In the genomic region with DNA sequence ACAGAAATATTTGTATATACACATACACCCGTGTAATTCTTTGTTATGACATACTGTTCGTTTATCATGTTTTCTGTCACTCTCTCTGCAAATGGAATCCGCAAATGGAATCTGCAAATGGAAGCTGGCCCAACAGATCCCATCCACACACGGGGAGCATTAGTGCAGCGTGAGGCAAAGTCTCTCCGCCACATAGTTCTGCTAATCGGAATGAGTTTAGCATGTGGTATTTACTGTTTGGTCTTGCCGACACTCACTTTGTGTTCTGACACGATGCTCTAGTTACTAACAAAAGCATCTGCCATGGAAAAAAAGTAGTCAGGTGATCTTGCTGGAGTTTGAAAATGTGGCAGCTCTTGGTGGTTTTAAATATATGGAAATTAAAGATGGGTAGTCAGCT, we compare ENCODE assay signal across 13 mouse cellular contexts.
A peak's percentile ranks its signal among the peaks of the same experiment; 100 is the strongest.
DNase-seq lines count a peak whose midpoint lies in the region; ATAC-seq and TF ChIP-seq lines count a peak whose summit lies in the region.
"Had no signal": no experiment of that assay in that cellular context is flagged by ENCODE, and none has a peak within 500 bp of the region (broad histone marks: within the 10 kb centered on the region; RNA-seq: fewer than 3 reads in every experiment).

No protein-coding gene starts in this region.

- H3K4me3 ChIP-seq in heart, embryonic 12.5 days: no peak overlapping the region
- no peak overlapping the region for H3K4me3 ChIP-seq in lung, embryonic 16.5 days (ENCODE audit: low read length)
- H3K4me3 ChIP-seq in lung, postnatal 0 days (ENCODE audit: low read depth, low read length): no peak overlapping the region
- no peak overlapping the region for H3K4me3 ChIP-seq in embryonic fibroblast, embryonic 13.5 days (ENCODE audit: insufficient read depth, low read length)
- H3K4me3 ChIP-seq in stomach, postnatal 0 days (ENCODE audit: low read depth, low read length): no peak overlapping the region
- H3K4me3 ChIP-seq: hindbrain, embryonic 10.5 days had no signal

- no peak for TF ChIP-seq CTCF in lung, postnatal 0 days (IDR thresholded peaks at IDR 0.05)
- no peak for TF ChIP-seq CTCF in embryonic fibroblast, embryonic 13.5 days (IDR thresholded peaks at IDR 0.05; ENCODE audit: borderline replicate concordance, insufficient read depth, low read length)
- no peak for TF ChIP-seq CTCF in stomach, postnatal 0 days (IDR thresholded peaks at IDR 0.05; ENCODE audit: low read depth)

- H3K4me2 ChIP-seq in heart, embryonic 12.5 days: peak overlapping the region; percentile 35
- peak overlapping the region; percentile 29 for H3K4me2 ChIP-seq in lung, embryonic 16.5 days (ENCODE audit: low read depth, low read length)
- H3K4me2 ChIP-seq in lung, postnatal 0 days (replicated peaks; ENCODE audit: low read depth, low read length): no peak overlapping the region
- no peak overlapping the region for H3K4me2 ChIP-seq in stomach, postnatal 0 days (replicated peaks; ENCODE audit: low read depth)
- H3K4me2 ChIP-seq: liver, embryonic 11.5 days had no signal

- no peak for DNase-seq in heart, postnatal 4 days
- no peak for DNase-seq in lung, postnatal 0 days (ENCODE audit: low spot score)
- no peak for DNase-seq in stomach, postnatal 0 days (ENCODE audit: low spot score)
- DNase-seq: cerebellum, adult 8-10 months; kidney, postnatal 25 days; right cerebral cortex, postnatal 14 days; thymus, postnatal 25 days had no signal

- H3K27me3 ChIP-seq in heart, embryonic 12.5 days (replicated peaks): no peaks in the 10 kb centered on the region
- H3K27me3 ChIP-seq in lung, embryonic 16.5 days (ENCODE audit: control insufficient read depth, insufficient read depth, low read depth, low read length): no peaks in the 10 kb centered on the region
- H3K27me3 ChIP-seq in lung, postnatal 0 days (replicated peaks; ENCODE audit: insufficient read depth, low read length): no peaks in the 10 kb centered on the region
- H3K27me3 ChIP-seq in stomach, postnatal 0 days (ENCODE audit: control insufficient read depth, insufficient read depth, low read length): no peaks in the 10 kb centered on the region

- H3K4me1 ChIP-seq in heart, embryonic 12.5 days (replicated peaks): peaks cover 10% of the 10 kb centered on the region
- H3K4me1 ChIP-seq in lung, embryonic 16.5 days (replicated peaks; ENCODE audit: control insufficient read depth, insufficient read depth, low read length): peaks cover 15% of the 10 kb centered on the region
- H3K4me1 ChIP-seq in lung, postnatal 0 days (ENCODE audit: insufficient read depth, low read depth, low read length): no peaks in the 10 kb centered on the region
- H3K4me1 ChIP-seq in embryonic fibroblast, embryonic 13.5 days (ENCODE audit: control insufficient read depth, insufficient read depth, low read length): peaks cover 21% of the 10 kb centered on the region
- H3K4me1 ChIP-seq in stomach, postnatal 0 days (replicated peaks; ENCODE audit: control insufficient read depth, insufficient read depth): no peaks in the 10 kb centered on the region

- H3K27ac ChIP-seq in heart, embryonic 12.5 days (ENCODE audit: poor library complexity, severe bottlenecking): no peak overlapping the region
- peak overlapping the region; percentile 80 for H3K27ac ChIP-seq in lung, embryonic 16.5 days (ENCODE audit: low read length)
- H3K27ac ChIP-seq in lung, postnatal 0 days (ENCODE audit: low read length): no peak overlapping the region
- H3K27ac ChIP-seq in embryonic fibroblast, embryonic 13.5 days (ENCODE audit: insufficient read depth, low read length): peak overlapping the region; percentile 23; the same call in 1 of the 2 replicates
- H3K27ac ChIP-seq in stomach, postnatal 0 days (replicated peaks): 0 out of 2 replicates have a peak overlapping the region, but pooled peaks have one; percentile 13

- no peak for ATAC-seq in heart, embryonic 12.5 days (ENCODE audit: insufficient number of reproducible peaks, low FRiP score)
- no peak for ATAC-seq in lung, embryonic 16.5 days (ENCODE audit: low read depth)
- no peak for ATAC-seq in lung, postnatal 0 days
- ATAC-seq in stomach, postnatal 0 days (ENCODE audit: low FRiP score, low TSS enrichment): no peak
- no peak for ATAC-seq in megakaryocyte-erythroid progenitor cell, adult 5-6 weeks (replicated peaks; ENCODE audit: low FRiP score, low TSS enrichment, poor library complexity, severe bottlenecking)

- H3K36me3 ChIP-seq in heart, embryonic 12.5 days: no peaks in the 10 kb centered on the region
- H3K36me3 ChIP-seq in lung, embryonic 16.5 days (ENCODE audit: control insufficient read depth, insufficient read depth, low read length): no peaks in the 10 kb centered on the region
- H3K36me3 ChIP-seq in lung, postnatal 0 days (ENCODE audit: insufficient read depth, low read length): no peaks in the 10 kb centered on the region
- no peaks in the 10 kb centered on the region for H3K36me3 ChIP-seq in stomach, postnatal 0 days (ENCODE audit: control insufficient read depth, insufficient read depth, low read length)
- H3K36me3 ChIP-seq: hindbrain, embryonic 10.5 days had no signal

- WGBS in heart, embryonic 12.5 days: 76% methylated on average over 9 of the region's 9 CpGs
- WGBS in lung, embryonic 16.5 days: 41% methylated on average over 9 of the region's 9 CpGs
- WGBS in lung, postnatal 0 days: 44% methylated on average over 9 of the region's 9 CpGs
- WGBS in stomach, postnatal 0 days: 37% methylated on average over 9 of the region's 9 CpGs

- TF ChIP-seq POLR2A in embryonic fibroblast, embryonic 13.5 days (IDR thresholded peaks at IDR 0.05; ENCODE audit: low read depth, low read length): no peak

- no peak overlapping the region for H3K9ac ChIP-seq in heart, embryonic 12.5 days
- H3K9ac ChIP-seq in lung, embryonic 16.5 days (ENCODE audit: low read length): peak overlapping the region; percentile 31; the same call in 1 of the 2 replicates
- H3K9ac ChIP-seq in lung, postnatal 0 days (replicated peaks; ENCODE audit: low read depth): no peak overlapping the region
- H3K9ac ChIP-seq in stomach, postnatal 0 days (ENCODE audit: low read length): no peak overlapping the region

- no peak for TF ChIP-seq EP300 in lung, postnatal 0 days (IDR thresholded peaks at IDR 0.05)
- no peak for TF ChIP-seq EP300 in stomach, postnatal 0 days (optimal IDR thresholded peaks at IDR 0.05)

- H3K9me3 ChIP-seq in heart, embryonic 12.5 days (replicated peaks): no peaks in the 10 kb centered on the region
- no peaks in the 10 kb centered on the region for H3K9me3 ChIP-seq in lung, embryonic 16.5 days (ENCODE audit: control insufficient read depth, low read length)
- no peaks in the 10 kb centered on the region for H3K9me3 ChIP-seq in lung, postnatal 0 days (ENCODE audit: low read length)
- no peaks in the 10 kb centered on the region for H3K9me3 ChIP-seq in stomach, postnatal 0 days (ENCODE audit: control insufficient read depth, low read length)
- H3K9me3 ChIP-seq: hindbrain, embryonic 10.5 days had no signal

Comparison
In these comparisons a context has a peak if more than half of its experiments do, and no peak if none do; other contexts are left out.
1. H3K27ac ChIP-seq: peak in lung, embryonic 16.5 days (single experiment), embryonic fibroblast, embryonic 13.5 days (single experiment) and stomach, postnatal 0 days (single experiment); none in heart, embryonic 12.5 days (single experiment) and lung, postnatal 0 days (single experiment).
2. H3K4me2 ChIP-seq: peak in heart, embryonic 12.5 days (single experiment) and lung, embryonic 16.5 days (single experiment); none in lung, postnatal 0 days (single experiment) and stomach, postnatal 0 days (single experiment).